Mouse (Mus musculus): ENCODE measurements around the gene Tmprss5. TPM values are rescaled to one million over a fixed set of nuclear protein-coding genes. Genes with fewer than 3 reads are reported as not detected.

Tmprss5 gene
- polyA plus RNA-seq (2012; rRNA removed): 4.3 and 4.6 TPM in 2 replicates

- no peak for DNase-seq (ENCODE audit: low spot score)
Observed at GRCm38 (mm10) chr9:49081107-49081506, at the start of gene Tmprss5. Gene Tmprss5, plus strand, starts transcription at chr9:49081260.

- no peak for DNase-seq (ENCODE audit: low spot score)
Observed at GRCm38 (mm10) chr9:49034764-49035163, 46.3 kb upstream of the Tmprss5 start.

- DNase-seq (ENCODE audit: low spot score): no peak
Observed at GRCm38 (mm10) chr9:49050901-49051300, 30.2 kb upstream of the Tmprss5 start.

GRCm38 (mm10) chr9:49051349-49051748, 29.7 kb upstream of the Tmprss5 start:
- DNase-seq (ENCODE audit: low spot score): no peak

- DNase-seq (ENCODE audit: low spot score): no peak
Observed at GRCm38 (mm10) chr9:49054028-49054427, 27.0 kb upstream of the Tmprss5 start.

- DNase-seq (ENCODE audit: low spot score): peak; percentile 85
Observed at GRCm38 (mm10) chr9:49055333-49056205, 25.5 kb upstream of the Tmprss5 start, which contains the start of gene Zw10. Gene Zw10, plus strand, starts transcription at chr9:49055613.

GRCm38 (mm10) chr9:49076847-49077246, 4.2 kb upstream of the Tmprss5 start:
- DNase-seq (ENCODE audit: low spot score): no peak

- no peak for DNase-seq (ENCODE audit: low spot score)
Observed at GRCm38 (mm10) chr9:49081561-49081960, 501 bp downstream of the Tmprss5 start.

- no peak for DNase-seq (ENCODE audit: low spot score)
Observed at GRCm38 (mm10) chr9:49087317-49087716, 6.3 kb downstream of the Tmprss5 start.

- DNase-seq (ENCODE audit: low spot score): no peak
Observed at GRCm38 (mm10) chr9:49098871-49099270, 17.8 kb downstream of the Tmprss5 start.

- DNase-seq (ENCODE audit: low spot score): no peak
Observed at GRCm38 (mm10) chr9:49102328-49102727, 21.3 kb downstream of the Tmprss5 start.

- no peak for DNase-seq (ENCODE audit: low spot score)
Observed at GRCm38 (mm10) chr9:49109101-49109500, 28.0 kb downstream of the Tmprss5 start.

- no peak for DNase-seq (ENCODE audit: low spot score)
Observed at GRCm38 (mm10) chr9:49110476-49111220, 29.6 kb downstream of the Tmprss5 start.

GRCm38 (mm10) chr9:49111296-49111695, 30.2 kb downstream of the Tmprss5 start:
- no peak for DNase-seq (ENCODE audit: low spot score)

GRCm38 (mm10) chr9:49118271-49118825, 37.3 kb downstream of the Tmprss5 start:
- DNase-seq (ENCODE audit: low spot score): no peak

GRCm38 (mm10) chr9:49119759-49120158, 38.7 kb downstream of the Tmprss5 start:
- no peak for DNase-seq (ENCODE audit: low spot score)

- DNase-seq (ENCODE audit: low spot score): no peak
Observed at GRCm38 (mm10) chr9:49125706-49126105, 44.6 kb downstream of the Tmprss5 start.

GRCm38 (mm10) chr9:49130514-49131010, 49.5 kb downstream of the Tmprss5 start:
- no peak for DNase-seq (ENCODE audit: low spot score)

- DNase-seq (ENCODE audit: low spot score): no peak
Observed at GRCm38 (mm10) chr9:49143841-49144240, 62.8 kb downstream of the Tmprss5 start.

GRCm38 (mm10) chr9:49145776-49146175, 64.7 kb downstream of the Tmprss5 start:
- DNase-seq (ENCODE audit: low spot score): no peak

GRCm38 (mm10) chr9:49147031-49147430, 66.0 kb downstream of the Tmprss5 start:
- DNase-seq (ENCODE audit: low spot score): no peak
